Mouse (Mus musculus) kidney, adult 9 months (tissue): ENCODE data around the gene Sox4.
A peak's percentile ranks its signal among the peaks of the same experiment; 100 is the strongest.

ENCODE experiments used
- DNase-seq: peaks from one replicate; pipeline ENCODE4 v3.0.0; 2022

Sox4 gene

GRCm38 (mm10) chr13:28953581-28953991 is at the start of gene Sox4:
Sox4 (minus strand) TSS chr13:28953713.
- peak; percentile 95 for DNase-seq

GRCm38 (mm10) chr13:28991899-28992664 is 38.6 kb upstream of the Sox4 start:
- DNase-seq = no peak

GRCm38 (mm10) chr13:28988751-28989703 is 35.5 kb upstream of the Sox4 start:
- DNase-seq = peak; percentile 28

- no peak for DNase-seq
These were observed 27.2 kb upstream of the Sox4 start for GRCm38 (mm10) chr13:28980681-28981080.

GRCm38 (mm10) chr13:28975011-28975410 is 21.5 kb upstream of the Sox4 start:
- DNase-seq = no peak

- DNase-seq = no peak
These were observed 21.1 kb upstream of the Sox4 start for GRCm38 (mm10) chr13:28974597-28974996.

GRCm38 (mm10) chr13:28960916-28961315 is 7.4 kb upstream of the Sox4 start:
- no peak for DNase-seq

GRCm38 (mm10) chr13:28959458-28959978 is 6.0 kb upstream of the Sox4 start:
- DNase-seq = peak; percentile 80

GRCm38 (mm10) chr13:28959068-28959440 is 5.5 kb upstream of the Sox4 start:
- no peak for DNase-seq

GRCm38 (mm10) chr13:28958211-28959067 is 4.9 kb upstream of the Sox4 start:
- DNase-seq = peak; percentile 72

GRCm38 (mm10) chr13:28957765-28958164 is 4.3 kb upstream of the Sox4 start:
- DNase-seq = peak; percentile 95

- peak; percentile 62 for DNase-seq
These were observed 639 bp downstream of the Sox4 start for GRCm38 (mm10) chr13:28952576-28953571.

- DNase-seq = peak; percentile 30
These were observed 1.6 kb downstream of the Sox4 start for GRCm38 (mm10) chr13:28951691-28952575.

GRCm38 (mm10) chr13:28950623-28951491 is 2.7 kb downstream of the Sox4 start:
- DNase-seq = peak; percentile 44

GRCm38 (mm10) chr13:28950266-28950622 is 3.3 kb downstream of the Sox4 start:
- DNase-seq = peak; percentile 50

GRCm38 (mm10) chr13:28949279-28949915 is 4.1 kb downstream of the Sox4 start:
- DNase-seq = peak; percentile 24

GRCm38 (mm10) chr13:28948541-28948940 is 5.0 kb downstream of the Sox4 start:
- no peak for DNase-seq

- DNase-seq = no peak
These were observed 5.6 kb downstream of the Sox4 start for GRCm38 (mm10) chr13:28947740-28948441.
